Mouse (Mus musculus): Measurements from ENCODE around the gene Daglb. TPM values are rescaled to one million over a fixed set of nuclear protein-coding genes. Genes with fewer than 3 reads are reported as not detected.

The Daglb gene
- polyA plus RNA-seq, 1 experiment from 2014 or later, result 17.8 TPM

- H3K4me3 ChIP-seq (replicated peaks; ENCODE audit: low read depth, low read length), result no peak overlapping the region
- DNase-seq (no peak), ATAC-seq (ENCODE audit: low FRiP score, low TSS enrichment) (no peak)
- no peaks in the 10 kb centered on the region for H3K9me3 ChIP-seq (ENCODE audit: control insufficient read depth, low read length)
- WGBS, result 70% methylated on average over 6 of the region's 6 CpGs
- no peak overlapping the region for H3K27ac ChIP-seq (replicated peaks; ENCODE audit: low read depth, low read length)
- no peak overlapping the region for H3K4me2 ChIP-seq (ENCODE audit: low read length)
- peaks cover 12% of the 10 kb centered on the region for H3K4me1 ChIP-seq (ENCODE audit: control insufficient read depth, insufficient read depth, low read length)
- H3K9ac ChIP-seq (replicated peaks; ENCODE audit: low read length), result no peak overlapping the region
- H3K27me3 ChIP-seq (ENCODE audit: control insufficient read depth, insufficient read depth, low read length), result no peaks in the 10 kb centered on the region
- H3K36me3 ChIP-seq (ENCODE audit: control insufficient read depth, insufficient read depth, low read length), result peaks cover 7% of the 10 kb centered on the region; the same call in 1 of the 2 replicates
These were observed 90.8 kb downstream of the Daglb start for GRCm38 (mm10) chr5:143555233-143555632.

Other genes starting within 250 kb of the Daglb start
- gene Spdye4a, start 237.7 kb upstream of the Daglb start, polyA plus RNA-seq (2014; fragmentation: Nextera tagmentation; extraction: Ambion mirVana), result not detected in 2 replicates
- 20.4 and 25.2 TPM in 2 replicates for gene Zfp12, start 229.4 kb upstream of the Daglb start, polyA plus RNA-seq (2014; fragmentation: Nextera tagmentation; extraction: Ambion mirVana)
- gene Zfp316, start 194.6 kb upstream of the Daglb start, polyA plus RNA-seq (2014; fragmentation: Nextera tagmentation; extraction: Ambion mirVana), result 6.9 and 7.8 TPM in 2 replicates
- gene Zfp853, start 171.0 kb upstream of the Daglb start, polyA plus RNA-seq (2014; fragmentation: Nextera tagmentation; extraction: Ambion mirVana), result 0.13 TPM in 1 of 2 replicates, not detected in the other
- 30.0 and 30.8 TPM in 2 replicates for gene E130309D02Rik, start 149.2 kb upstream of the Daglb start, polyA plus RNA-seq (2014; fragmentation: Nextera tagmentation; extraction: Ambion mirVana)
- gene Zdhhc4, start 135.3 kb upstream of the Daglb start, polyA plus RNA-seq (2014; fragmentation: Nextera tagmentation; extraction: Ambion mirVana), result 75.1 and 84.3 TPM in 2 replicates
- 0.29 and 0.31 TPM in 2 replicates for gene Grid2ip, start 107.2 kb upstream of the Daglb start, polyA plus RNA-seq (2014; fragmentation: Nextera tagmentation; extraction: Ambion mirVana)
- gene Kdelr2, start 60.7 kb upstream of the Daglb start, polyA plus RNA-seq (2014; fragmentation: Nextera tagmentation; extraction: Ambion mirVana), result 134 and 139 TPM in 2 replicates
- 425 and 463 TPM in 2 replicates for gene Rac1, start 63.5 kb downstream of the Daglb start, polyA plus RNA-seq (2014; fragmentation: Nextera tagmentation; extraction: Ambion mirVana)
- 34.5 and 38.0 TPM in 2 replicates for gene Cyth3, start 157.9 kb downstream of the Daglb start, polyA plus RNA-seq (2014; fragmentation: Nextera tagmentation; extraction: Ambion mirVana)

Measured in midbrain, embryonic 14.5 days (tissue).